Mouse (Mus musculus): ENCODE data around the gene Proser2.

- TF ChIP-seq CTCF (IDR thresholded peaks at IDR 0.05; ENCODE audit: borderline replicate concordance, control insufficient read depth, extremely low read depth, insufficient read depth, low read length, poor library complexity) (no peak), POLR2A (IDR thresholded peaks at IDR 0.05; ENCODE audit: control insufficient read depth, extremely low read depth, insufficient read depth, low read length, poor library complexity) (no peak)
Measured at GRCm38 (mm10) chr2:6146901-6147300, 16.9 kb upstream of the Proser2 start.

Data from thymus, adult 2 months (tissue).